Mouse (Mus musculus) erythroblast, embryonic 14.5 days (primary cell): ENCODE results near the gene Rnf157. TPM values are rescaled to one million over a fixed set of nuclear protein-coding genes. Genes with fewer than 3 reads are reported as not detected.

ENCODE experiments used
- H3K27me3 ChIP-seq: 2 replicates; pipeline ENCODE4 v1.6.1; 2012; ENCODE audit warnings: inconsistent platforms; ENCODE audit not compliant: control insufficient read depth
- H3K36me3 ChIP-seq: 2 replicates; pipeline ENCODE4 v1.6.1; 2012; ENCODE audit warnings: mild to moderate bottlenecking, inconsistent platforms; ENCODE audit not compliant: control insufficient read depth
- H3K4me1 ChIP-seq: 2 replicates; pipeline ENCODE4 v1.6.1; 2012; ENCODE audit warnings: inconsistent platforms; ENCODE audit not compliant: control insufficient read depth
- H3K4me3 ChIP-seq: replicated peaks from 2 replicates; pipeline ENCODE3; 2012; ENCODE audit warnings: moderate library complexity, mild to moderate bottlenecking, inconsistent platforms
- H3K9me3 ChIP-seq: 2 replicates; pipeline ENCODE4 v1.6.1; 2012; ENCODE audit warnings: low read length, inconsistent platforms, mixed read lengths; ENCODE audit not compliant: control insufficient read depth
- GATA1 ChIP-seq: IDR thresholded peaks from 2 replicates; pipeline ENCODE4 v1.6.1; 2012; ENCODE audit warnings: low read length, inconsistent platforms, mixed read lengths
- TAL1 ChIP-seq: IDR thresholded peaks from 3 replicates; pipeline ENCODE4 v1.6.1; 2012; ENCODE audit warnings: low read length, inconsistent platforms, mixed read lengths
- polyA plus RNA-seq: library from polyadenylated mRNA; stranded (reverse); fragments of >175 nt; gene quantifications from 2 replicates; pipeline ENCODE4 v1.2.3, GENCODE M21; 2012

Gene Rnf157
- polyA plus RNA-seq, 1 experiment = not detected

- Histone ChIP-seq H3K4me1 (peaks cover 2% of the 10 kb centered on the region; the same call in 1 of the 2 replicates), H3K27me3 (0 out of 2 replicates have a peak, but pooled peaks cover 2% of the 10 kb centered on the region), H3K36me3 (no peaks in the 10 kb centered on the region), H3K9me3 (no peaks in the 10 kb centered on the region), H3K4me3 (no peak overlapping the region)
- TF ChIP-seq GATA1 = no peak
- no peak for TF ChIP-seq TAL1
These were observed 58.3 kb downstream of the Rnf157 start for GRCm38 (mm10) chr11:116354521-116354920.

GRCm38 (mm10) chr11:116353535-116353934, 59.3 kb downstream of the Rnf157 start:
- TF ChIP-seq TAL1 (no peak), GATA1 (no peak)
- Histone ChIP-seq H3K9me3 (no peaks in the 10 kb centered on the region), H3K27me3 (0 out of 2 replicates have a peak, but pooled peaks cover 2% of the 10 kb centered on the region)

GRCm38 (mm10) chr11:116351294-116351693, 61.5 kb downstream of the Rnf157 start:
- TF ChIP-seq GATA1 = no peak
- no peak for TF ChIP-seq TAL1
- H3K36me3 ChIP-seq = no peaks in the 10 kb centered on the region
- no peaks in the 10 kb centered on the region for H3K4me1 ChIP-seq
- 0 out of 2 replicates have a peak, but pooled peaks cover 2% of the 10 kb centered on the region for H3K27me3 ChIP-seq
- no peaks in the 10 kb centered on the region for H3K9me3 ChIP-seq
- no peak overlapping the region for H3K4me3 ChIP-seq

More at GRCm38 (mm10) chr11:116353535-116353934, 59.3 kb downstream of the Rnf157 start:
- Histone ChIP-seq H3K4me1 (peaks cover under 1% of the 10 kb centered on the region; the same call in 1 of the 2 replicates), H3K4me3 (no peak overlapping the region), H3K36me3 (no peaks in the 10 kb centered on the region)

GRCm38 (mm10) chr11:116347955-116348354, 64.9 kb downstream of the Rnf157 start:
- H3K4me3 ChIP-seq = no peak overlapping the region
- H3K9me3 ChIP-seq = no peaks in the 10 kb centered on the region
- TF ChIP-seq TAL1 = no peak
- no peak for TF ChIP-seq GATA1
- H3K36me3 ChIP-seq = no peaks in the 10 kb centered on the region
- no peaks in the 10 kb centered on the region for H3K4me1 ChIP-seq
- no peaks in the 10 kb centered on the region for H3K27me3 ChIP-seq

GRCm38 (mm10) chr11:116347012-116347411, 65.8 kb downstream of the Rnf157 start:
- Histone ChIP-seq H3K4me3 (no peak overlapping the region), H3K4me1 (no peaks in the 10 kb centered on the region), H3K9me3 (no peaks in the 10 kb centered on the region), H3K36me3 (no peaks in the 10 kb centered on the region), H3K27me3 (no peaks in the 10 kb centered on the region)
- no peak for TF ChIP-seq GATA1
- TF ChIP-seq TAL1 = no peak

- TF ChIP-seq TAL1 (no peak), GATA1 (no peak)
- peaks cover 2% of the 10 kb centered on the region; the same call in 1 of the 2 replicates for H3K4me1 ChIP-seq
- H3K4me3 ChIP-seq = no peak overlapping the region
- no peaks in the 10 kb centered on the region for H3K9me3 ChIP-seq
- no peaks in the 10 kb centered on the region for H3K36me3 ChIP-seq
- peaks cover 13% of the 10 kb centered on the region for H3K27me3 ChIP-seq
These were observed 70.6 kb downstream of the Rnf157 start for GRCm38 (mm10) chr11:116342069-116342791.

- Histone ChIP-seq H3K36me3 (no peaks in the 10 kb centered on the region), H3K4me3 (no peak overlapping the region), H3K9me3 (peaks cover 3% of the 10 kb centered on the region; the same call in 1 of the 2 replicates), H3K4me1 (peaks cover 18% of the 10 kb centered on the region), H3K27me3 (peaks cover 60% of the 10 kb centered on the region)
- TF ChIP-seq GATA1 (no peak), TAL1 (no peak)
These were observed 75.3 kb downstream of the Rnf157 start for GRCm38 (mm10) chr11:116337531-116337930.

GRCm38 (mm10) chr11:116337000-116337399, 75.8 kb downstream of the Rnf157 start:
- Histone ChIP-seq H3K4me3 (no peak overlapping the region), H3K9me3 (peaks cover 3% of the 10 kb centered on the region; the same call in 1 of the 2 replicates), H3K27me3 (peaks cover 64% of the 10 kb centered on the region), H3K4me1 (peaks cover 18% of the 10 kb centered on the region), H3K36me3 (no peaks in the 10 kb centered on the region)
- no peak for TF ChIP-seq TAL1
- no peak for TF ChIP-seq GATA1

- Histone ChIP-seq H3K9me3 (peaks cover 3% of the 10 kb centered on the region; the same call in 1 of the 2 replicates), H3K36me3 (no peaks in the 10 kb centered on the region), H3K4me1 (peaks cover 18% of the 10 kb centered on the region), H3K27me3 (peaks cover 68% of the 10 kb centered on the region), H3K4me3 (no peak overlapping the region)
- TF ChIP-seq TAL1 = no peak
- TF ChIP-seq GATA1 = no peak
These were observed 76.4 kb downstream of the Rnf157 start for GRCm38 (mm10) chr11:116336393-116336792.
